Mouse (Mus musculus) lung, adult 2 months (tissue): ENCODE measurements around the gene Zdhhc21.

Source experiments
- CTCF ChIP-seq: fragments of 200-500 bp; IDR thresholded peaks from 2 replicates; pipeline ENCODE4 v1.5.1; 2011; ENCODE audit warnings: mild to moderate bottlenecking, low read length, control low read depth; ENCODE audit not compliant: insufficient read depth
- POLR2A ChIP-seq: fragments of 200-500 bp; IDR thresholded peaks from 2 replicates; pipeline ENCODE4 v1.6.1; 2011; ENCODE audit warnings: low read depth, mild to moderate bottlenecking, control low read depth, low read length, borderline replicate concordance; ENCODE audit errors: extremely low read depth

- TF ChIP-seq POLR2A, result no peak
- TF ChIP-seq CTCF, result no peak
Measured at GRCm38 (mm10) chr4:82848552-82849234, 11.1 kb downstream of the Zdhhc21 start.
